Mouse (Mus musculus) forebrain, embryonic 11.5 days (tissue): ENCODE results near the gene Rcor2. TPM values are rescaled to one million over a fixed set of nuclear protein-coding genes. Genes with fewer than 3 reads are reported as not detected.

ENCODE experiments used
- ATAC-seq: fragments of 200-750 bp; cut with Nextera tagmentation; replicated peaks from 2 replicates; pipeline ENCODE4 v1.8.0; 2017; ENCODE audit warnings: moderate TSS enrichment; ENCODE audit not compliant: low FRiP score
- DNase-seq: peaks from one replicate; pipeline ENCODE4 v3.0.0-alpha.2; 2017; ENCODE audit warnings: low spot score
- H3K27ac ChIP-seq: fragments of 300-500 bp; sonication (generic); 2 replicates; pipeline ENCODE4 v1.5.1; 2014; ENCODE audit warnings: low read depth, low read length
- H3K27me3 ChIP-seq: fragments of 300-500 bp; sonication (generic); 2 replicates; pipeline ENCODE4 v1.6.1; 2014; ENCODE audit warnings: mild to moderate bottlenecking, low read length, mixed read lengths; ENCODE audit not compliant: control insufficient read depth, insufficient read depth
- H3K36me3 ChIP-seq: fragments of 300-500 bp; sonication (generic); 2 replicates; pipeline ENCODE4 v1.6.1; 2014; ENCODE audit warnings: mild to moderate bottlenecking, low read length, moderate library complexity, mixed read lengths; ENCODE audit not compliant: control insufficient read depth, insufficient read depth
- H3K4me1 ChIP-seq: fragments of 300-500 bp; sonication (generic); replicated peaks from 2 replicates; pipeline ENCODE4 v1.6.1; 2014; ENCODE audit warnings: low read length, mixed read lengths; ENCODE audit not compliant: control insufficient read depth, insufficient read depth
- H3K4me2 ChIP-seq: fragments of 300-500 bp; sonication (generic); 2 replicates; pipeline ENCODE4 v1.6.1; 2014; ENCODE audit warnings: low read depth, mild to moderate bottlenecking, low read length, moderate library complexity, mixed read lengths; ENCODE audit not compliant: severe bottlenecking
- H3K4me3 ChIP-seq: fragments of 300-500 bp; sonication (generic); 2 replicates; pipeline ENCODE4 v1.5.1; 2014; ENCODE audit warnings: low read depth, low read length
- H3K9ac ChIP-seq: fragments of 300-500 bp; sonication (generic); 2 replicates; pipeline ENCODE4 v1.6.1; 2014; ENCODE audit warnings: low read length
- H3K9me3 ChIP-seq: fragments of 300-500 bp; sonication (generic); 2 replicates; pipeline ENCODE4 v1.6.1; 2016; ENCODE audit warnings: low read length, mixed read lengths; ENCODE audit not compliant: control insufficient read depth
- WGBS: fragments of 180-500 bp; shearing (Covaris S2); extraction: QIAGEN DNeasy Blood & Tissue Kit; methylation state at CpG from one replicate; pipeline ENCODE4 v1.1.7; 2014; 5-methylcytosine and 5-hydroxymethylcytosine counted together
- polyA plus RNA-seq: library from polyadenylated mRNA; unstranded; fragments of >200 nt; fragmentation: Nextera tagmentation; extraction: Ambion mirVana; gene quantifications from 2 replicates; pipeline ENCODE4 v1.2.1, GENCODE M21; 2014

Rcor2 gene
- polyA plus RNA-seq, 1 experiment from 2014 or later: 62.8 TPM

DNA sequence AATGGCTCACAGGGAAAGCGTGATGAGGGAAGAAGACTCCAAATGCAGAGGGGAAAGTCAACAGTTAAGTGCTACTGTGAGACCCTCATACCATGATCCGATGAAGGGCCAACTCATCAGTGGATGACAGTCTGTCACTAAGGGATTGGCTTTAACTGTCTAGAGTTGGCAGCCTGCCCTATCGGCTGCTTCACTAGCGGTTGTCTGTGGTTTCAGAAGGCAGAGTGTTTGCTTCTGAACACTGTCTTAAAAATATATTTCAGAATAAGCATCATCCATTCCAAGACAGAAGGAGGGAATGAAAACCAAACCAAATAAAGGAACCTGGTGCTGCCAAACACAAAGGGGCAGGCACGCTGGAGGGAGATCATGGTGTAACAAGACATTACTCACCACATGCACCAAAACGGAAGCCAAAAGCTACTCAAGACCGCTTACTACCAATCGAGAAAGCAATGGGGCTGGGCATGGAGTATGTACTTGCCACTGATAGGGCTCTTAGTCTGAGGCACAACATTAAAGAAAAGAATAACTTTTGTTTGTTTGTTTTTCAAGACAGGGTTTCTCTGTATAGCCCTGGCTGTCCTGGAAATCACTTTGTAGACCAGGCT is 48.0 kb downstream of the Rcor2 start:
- Histone ChIP-seq H3K27ac (no peak overlapping the region), H3K27me3 (no peaks in the 10 kb centered on the region), H3K4me3 (no peak overlapping the region), H3K36me3 (no peaks in the 10 kb centered on the region), H3K9me3 (no peaks in the 10 kb centered on the region), H3K9ac (no peak overlapping the region), H3K4me1 (peaks cover 11% of the 10 kb centered on the region), H3K4me2 (no peak overlapping the region)
- ATAC-seq (no peak), DNase-seq (no peak)
- 95% methylated on average over 8 of the region's 8 CpGs for WGBS

GRCm38 (mm10) chr19:7315587-7315984 is 48.5 kb downstream of the Rcor2 start:
- no peaks in the 10 kb centered on the region for H3K9me3 ChIP-seq
- no peak overlapping the region for H3K4me3 ChIP-seq
- H3K27ac ChIP-seq: no peak overlapping the region
- peaks cover 9% of the 10 kb centered on the region for H3K4me1 ChIP-seq
- no peaks in the 10 kb centered on the region for H3K27me3 ChIP-seq
- H3K9ac ChIP-seq: no peak overlapping the region
- H3K4me2 ChIP-seq: no peak overlapping the region
- no peak for ATAC-seq
- no peak for DNase-seq
- 69% methylated on average over 4 of the region's 4 CpGs for WGBS
- no peaks in the 10 kb centered on the region for H3K36me3 ChIP-seq

DNA sequence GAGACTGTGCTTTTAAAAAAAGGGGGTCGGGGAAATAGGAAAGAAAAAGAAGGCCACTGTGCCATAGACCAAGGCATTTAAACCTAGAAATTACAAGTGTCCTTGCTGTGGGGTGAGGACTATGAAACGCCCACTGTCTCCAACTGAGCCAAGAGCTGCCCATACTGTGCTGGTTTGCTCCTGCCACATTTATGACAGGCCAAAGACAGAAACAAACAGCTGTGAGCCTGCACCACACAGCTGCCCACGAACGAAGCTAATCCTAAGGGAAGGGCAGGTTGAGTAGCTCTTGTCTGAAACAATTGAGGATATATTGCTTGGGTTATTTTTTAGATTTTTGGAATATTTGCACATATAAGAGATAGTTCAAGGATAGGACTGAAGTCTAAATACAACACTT is 49.7 kb downstream of the Rcor2 start:
- ATAC-seq (no peak), DNase-seq (no peak)
- WGBS: 82% methylated on average over 4 of the region's 4 CpGs

DNA sequence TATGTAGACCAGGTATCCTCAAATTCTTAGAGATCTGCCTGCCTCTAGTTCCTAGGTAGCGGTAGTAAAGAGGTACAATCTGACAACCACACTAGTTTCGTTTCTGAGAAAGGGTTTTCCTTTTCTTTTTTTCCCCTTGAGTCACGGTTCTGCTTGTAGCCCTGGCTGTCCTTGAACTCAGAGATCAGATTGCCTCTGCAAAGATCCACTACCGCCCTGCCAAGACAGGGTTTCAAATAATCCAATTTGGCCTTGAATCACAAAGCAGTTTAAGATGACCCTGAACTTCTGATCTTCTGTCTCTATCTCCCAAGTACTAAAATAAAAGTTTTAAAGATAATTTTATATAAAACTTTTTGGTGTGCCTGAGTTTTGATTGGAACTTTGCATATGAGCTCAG is 50.6 kb downstream of the Rcor2 start:
- Histone ChIP-seq H3K36me3 (no peaks in the 10 kb centered on the region; the same call in 1 of the 2 replicates), H3K9me3 (no peaks in the 10 kb centered on the region), H3K27ac (no peak overlapping the region), H3K4me2 (no peak overlapping the region), H3K9ac (no peak overlapping the region), H3K27me3 (no peaks in the 10 kb centered on the region), H3K4me1 (no peaks in the 10 kb centered on the region), H3K4me3 (no peak overlapping the region)
- 91% methylated on average over 4 of the region's 4 CpGs for WGBS
- DNase-seq (no peak), ATAC-seq (no peak)

More for the DNA sequence above, 49.7 kb downstream of the Rcor2 start:
- Histone ChIP-seq H3K9me3 (no peaks in the 10 kb centered on the region), H3K4me1 (no peaks in the 10 kb centered on the region), H3K36me3 (no peaks in the 10 kb centered on the region; the same call in 1 of the 2 replicates), H3K27me3 (no peaks in the 10 kb centered on the region), H3K4me3 (no peak overlapping the region), H3K9ac (no peak overlapping the region), H3K27ac (no peak overlapping the region), H3K4me2 (no peak overlapping the region)

DNA sequence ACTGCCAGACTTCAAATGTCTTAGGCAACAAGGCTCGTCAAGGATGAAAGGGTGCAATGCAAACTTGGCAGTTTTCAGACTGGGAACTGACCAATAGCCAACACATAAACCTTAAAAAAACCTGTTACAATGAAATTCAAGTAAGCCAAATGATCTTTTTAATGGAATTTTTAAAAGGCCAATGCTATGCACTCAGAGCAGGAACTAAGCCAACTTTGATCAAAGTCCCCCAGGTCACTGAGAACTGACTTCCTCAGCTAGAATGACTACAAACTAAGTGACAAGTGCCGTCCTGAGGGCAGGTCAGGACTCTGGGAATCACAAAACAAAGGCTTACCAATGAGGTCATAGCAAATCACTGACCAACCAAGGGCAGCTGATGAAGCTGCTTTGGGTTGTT is 53.1 kb downstream of the Rcor2 start:
- ATAC-seq: no peak
- DNase-seq: no peak
- H3K9ac ChIP-seq: no peak overlapping the region
- 70% methylated on average over 2 of the region's 2 CpGs for WGBS
- no peak overlapping the region for H3K27ac ChIP-seq
- no peak overlapping the region for H3K4me2 ChIP-seq
- no peaks in the 10 kb centered on the region for H3K27me3 ChIP-seq
- H3K36me3 ChIP-seq: no peaks in the 10 kb centered on the region; the same call in 1 of the 2 replicates
- no peaks in the 10 kb centered on the region for H3K4me1 ChIP-seq
- H3K4me3 ChIP-seq: no peak overlapping the region
- H3K9me3 ChIP-seq: no peaks in the 10 kb centered on the region

DNA sequence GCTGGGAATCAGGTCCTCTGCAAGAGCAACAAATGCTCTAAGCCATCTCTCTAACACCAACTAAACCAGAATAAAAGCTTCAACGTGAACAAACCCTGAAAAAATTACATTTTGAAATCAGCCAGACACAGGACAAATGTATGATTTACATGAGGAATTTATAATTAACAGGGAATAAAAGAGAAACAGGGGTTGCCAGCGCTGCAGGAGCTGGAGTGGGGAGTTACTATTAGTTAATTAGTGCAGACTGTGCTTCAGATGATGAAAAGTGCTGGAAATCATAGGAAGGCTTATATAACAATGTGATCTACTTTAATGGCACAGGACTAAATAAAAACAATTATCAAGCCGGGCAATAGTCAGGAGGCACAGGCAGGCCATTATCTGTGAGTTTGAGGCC is 54.3 kb downstream of the Rcor2 start:
- ATAC-seq (no peak), DNase-seq (no peak)
- WGBS: 74% methylated on average over 3 of the region's 3 CpGs
- H3K9ac ChIP-seq: no peak overlapping the region
- no peak overlapping the region for H3K4me3 ChIP-seq
- H3K27ac ChIP-seq: no peak overlapping the region
- no peak overlapping the region for H3K4me2 ChIP-seq
- no peaks in the 10 kb centered on the region for H3K9me3 ChIP-seq
- no peaks in the 10 kb centered on the region for H3K4me1 ChIP-seq
- H3K27me3 ChIP-seq: no peaks in the 10 kb centered on the region
- no peaks in the 10 kb centered on the region; the same call in 1 of the 2 replicates for H3K36me3 ChIP-seq

Other genes with a start within 250 kb of the Rcor2 start
- 8.0 and 8.5 TPM in 2 replicates for gene Fermt3, start 247.9 kb upstream of the Rcor2 start, polyA plus RNA-seq
- 428 and 444 TPM in 2 replicates for gene Stip1, start 227.4 kb upstream of the Rcor2 start, polyA plus RNA-seq
- gene Macrod1, start 210.5 kb upstream of the Rcor2 start, polyA plus RNA-seq: 3.6 and 4.0 TPM in 2 replicates
- gene Flrt1, start 161.6 kb upstream of the Rcor2 start, polyA plus RNA-seq: 7.7 and 9.0 TPM in 2 replicates
- 238 and 256 TPM in 2 replicates for gene Otub1, start 61.0 kb upstream of the Rcor2 start, polyA plus RNA-seq
- gene Cox8a, start 49.7 kb upstream of the Rcor2 start, polyA plus RNA-seq: 678 and 706 TPM in 2 replicates
- gene Naa40, start 26.1 kb upstream of the Rcor2 start, polyA plus RNA-seq: 106 and 107 TPM in 2 replicates
- 61.2 and 62.0 TPM in 2 replicates for gene Mark2, start 74.5 kb downstream of the Rcor2 start, polyA plus RNA-seq
- 39.9 and 52.0 TPM in 2 replicates for gene Spindoc, start 115.7 kb downstream of the Rcor2 start, polyA plus RNA-seq
- 11.5 and 14.2 TPM in 2 replicates for gene 2700081O15Rik, start 150.3 kb downstream of the Rcor2 start, polyA plus RNA-seq
- gene Rtn3, start 216.0 kb downstream of the Rcor2 start, polyA plus RNA-seq: 268 and 273 TPM in 2 replicates
- 9.8 and 10.3 TPM in 2 replicates for gene Atl3, start 226.7 kb downstream of the Rcor2 start, polyA plus RNA-seq